Mouse (Mus musculus) C2C12 (cell line): Measurements from ENCODE around the gene Etnk2.

Experiments
- CEBPB ChIP-seq: IDR thresholded peaks from one replicate; pipeline ENCODE4 v1.6.1; 2011; ENCODE audit warnings: low read depth, mild to moderate bottlenecking, control low read depth, moderate library complexity
- CTCF ChIP-seq: IDR thresholded peaks from one replicate; pipeline ENCODE4 v1.5.1; 2011; ENCODE audit not compliant: control insufficient read depth, insufficient read depth, insufficient read length
- FOSL1 ChIP-seq: IDR thresholded peaks from one replicate; pipeline ENCODE4 v1.8.0; 2011; ENCODE audit warnings: mild to moderate bottlenecking, low read length; ENCODE audit not compliant: poor library complexity, insufficient read depth, severe bottlenecking
- MAX ChIP-seq: IDR thresholded peaks from one replicate; pipeline ENCODE4 v1.6.1; 2011; ENCODE audit warnings: mild to moderate bottlenecking, control low read depth
- MYOD1 ChIP-seq: IDR thresholded peaks from one replicate; pipeline ENCODE4 v1.6.1; 2011; ENCODE audit warnings: low read depth; ENCODE audit not compliant: control insufficient read depth, insufficient read length
- MYOG ChIP-seq: IDR thresholded peaks from one replicate; pipeline ENCODE4 v1.6.1; 2011; ENCODE audit not compliant: control insufficient read depth, insufficient read length; ENCODE audit errors: extremely low read depth
- USF1 ChIP-seq: IDR thresholded peaks from one replicate; pipeline ENCODE4 v1.6.1; 2011; ENCODE audit warnings: low read depth, mild to moderate bottlenecking, control low read depth, moderate library complexity

DNA sequence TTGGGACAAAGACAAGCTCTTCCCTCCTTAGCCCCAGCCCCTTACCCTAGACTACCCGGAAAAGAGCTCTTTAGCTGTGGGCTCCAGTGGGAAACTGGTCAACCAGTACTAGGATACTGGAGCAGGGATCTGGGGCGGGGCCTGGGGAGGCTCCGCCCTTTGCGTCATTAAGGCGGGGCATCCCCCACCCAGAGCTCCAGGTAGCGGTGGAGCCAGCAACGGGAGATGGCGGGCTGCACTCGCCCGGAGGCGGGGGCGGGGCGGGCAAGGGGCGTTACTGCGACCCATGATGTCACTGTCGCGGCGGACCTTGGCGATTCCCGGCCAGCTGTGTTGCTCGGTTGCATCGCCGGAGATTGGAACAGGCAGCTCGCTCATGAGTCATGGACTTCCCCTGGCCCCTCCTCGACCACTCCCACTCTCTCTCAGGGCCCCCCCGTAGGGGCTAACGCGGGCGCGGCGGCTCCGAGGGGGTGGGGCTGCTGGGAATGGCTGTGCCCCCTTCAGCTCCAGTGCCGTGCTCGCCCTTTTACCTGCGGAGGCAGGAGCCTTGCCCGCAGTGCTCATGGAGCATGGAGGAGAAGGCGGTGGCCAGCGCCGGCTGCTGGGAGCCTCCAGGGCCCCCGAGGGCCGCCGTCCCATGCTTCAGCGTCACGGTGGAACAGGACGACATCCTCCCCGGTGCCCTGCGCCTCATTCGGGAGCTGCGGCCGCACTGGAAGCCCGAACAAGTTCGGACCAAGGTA lies at the start of gene Etnk2:
- TF ChIP-seq CTCF = no peak
- TF ChIP-seq CEBPB = no peak
- TF ChIP-seq USF1 = no peak
- no peak for TF ChIP-seq MYOG
- no peak for TF ChIP-seq MYOD1
- TF ChIP-seq MAX = no peak
- no peak for TF ChIP-seq FOSL1
